Mouse (Mus musculus): ENCODE measurements around the gene Ppid. TPM values are rescaled to one million over a fixed set of nuclear protein-coding genes. Genes with fewer than 3 reads are reported as not detected.

Ppid gene
- 10 to 100 TPM in 1 of 2 experiments, 1 to 10 TPM in 1; 5.1 to 13.8 TPM for polyA plus RNA-seq (2012; fragmentation: generic; extraction: Trizol)

DNA sequence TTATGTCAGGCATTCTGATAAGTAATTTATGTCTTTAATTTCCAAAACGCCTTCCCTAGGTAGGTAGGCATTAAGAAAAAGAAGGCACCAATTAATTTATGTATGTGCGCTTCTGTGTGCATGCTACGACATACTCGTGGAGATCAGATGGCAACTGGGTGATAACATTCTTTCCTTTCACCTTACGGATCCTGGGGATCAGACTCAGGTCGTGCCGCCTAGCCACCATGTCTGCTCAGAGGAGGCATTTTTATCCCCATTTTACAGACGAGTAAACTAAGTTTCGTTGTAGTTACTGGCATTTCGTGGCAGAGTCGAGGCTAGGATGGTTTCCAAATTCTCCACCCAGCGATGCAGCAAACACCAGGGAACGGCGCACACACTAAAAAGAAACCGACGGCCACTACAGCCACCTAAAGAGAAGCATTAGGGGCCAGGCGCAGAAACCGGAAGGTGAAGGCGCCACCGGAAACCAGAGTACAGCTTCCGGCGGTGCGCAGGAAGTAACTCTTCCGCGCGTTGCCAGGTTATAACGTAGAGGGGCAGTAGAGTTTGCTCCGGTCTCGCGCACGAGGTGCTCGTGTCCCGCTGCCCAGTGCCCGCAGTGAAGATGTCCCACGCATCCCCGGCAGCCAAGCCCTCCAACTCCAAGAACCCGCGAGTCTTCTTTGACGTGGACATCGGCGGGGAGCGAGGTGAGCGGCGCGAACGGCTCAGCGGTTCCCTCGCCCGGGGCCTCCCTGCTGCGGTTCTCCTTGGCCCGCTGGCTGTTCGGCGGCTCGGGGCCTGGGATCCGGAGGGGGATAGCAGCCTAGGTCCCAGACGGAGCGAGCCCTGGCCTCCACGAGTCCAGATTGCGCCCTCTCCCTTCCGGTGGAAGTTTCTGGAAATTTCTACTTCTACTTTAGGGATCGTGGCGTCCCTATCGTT is at the start of gene Ppid:
Ppid (plus strand) TSS at position 480 of the 930 bp plus-strand sequence.

GRCm38 (mm10) chr3:79567703-79568362 is 23.3 kb upstream of the Ppid start, which contains the start of gene Fnip2:
Gene Fnip2 (minus strand): TSS chr3:79567796.

DNA sequence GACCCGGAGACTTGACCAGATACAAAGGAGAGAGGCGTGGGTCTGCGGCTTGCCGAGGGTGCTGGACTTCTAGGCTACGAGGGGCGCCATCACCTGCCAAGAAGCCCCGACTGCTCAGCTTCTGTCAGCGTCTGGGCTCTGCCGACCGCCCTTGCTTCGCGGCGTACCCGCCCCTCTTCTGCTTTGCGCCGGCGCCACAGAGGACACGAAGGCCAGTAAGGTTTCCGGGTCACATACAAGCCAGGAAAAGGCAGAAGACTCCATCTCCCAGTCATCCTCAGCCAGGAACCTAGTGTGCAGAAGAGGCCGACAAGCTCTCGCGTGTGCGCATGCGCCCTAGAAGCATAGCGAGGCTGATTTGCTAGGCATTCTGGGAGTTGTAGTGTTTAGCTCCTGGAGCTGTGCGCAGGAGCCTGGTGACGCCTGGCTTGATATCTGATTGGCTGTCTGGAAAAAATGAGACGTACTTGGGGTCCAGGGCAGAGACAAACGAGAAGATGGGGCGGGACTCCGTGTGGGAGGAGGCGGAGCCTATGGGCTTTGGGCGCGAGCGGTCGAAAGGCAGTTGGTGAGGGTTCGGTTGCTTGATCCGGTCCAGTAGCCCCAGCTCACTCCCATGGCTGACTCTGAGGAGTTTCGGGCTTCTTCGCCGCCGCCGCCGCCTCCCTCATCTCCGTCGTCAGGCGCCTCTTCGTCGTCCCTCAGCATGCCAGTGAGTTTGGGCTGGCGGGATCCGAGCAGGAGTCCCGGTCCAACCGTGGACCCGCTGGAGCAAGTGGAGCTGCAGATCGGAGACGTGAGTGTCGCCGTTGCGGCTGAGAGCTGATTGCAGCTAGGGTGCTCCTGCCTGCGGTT is 37.6 kb downstream of the Ppid start, which contains the start of gene 4930579G24Rik:
4930579G24Rik (plus strand) TSS at position 519 of the 855 bp plus-strand sequence.

DNA sequence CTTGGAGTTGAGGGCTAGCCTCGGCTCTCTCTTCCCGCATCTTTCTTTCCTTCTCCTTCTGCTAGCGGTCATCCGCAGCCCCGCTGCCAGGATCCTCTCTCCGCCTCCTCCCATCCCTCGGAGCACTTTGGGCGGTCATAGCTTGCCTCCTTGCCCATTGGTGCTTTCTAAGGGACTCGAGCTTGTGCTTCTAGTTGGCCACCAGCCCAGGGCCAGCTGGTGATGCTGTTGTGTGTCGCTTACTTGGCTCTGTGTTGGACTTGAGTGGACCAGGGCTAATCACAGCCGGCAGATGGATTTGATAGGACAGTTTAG is 38.2 kb downstream of the Ppid start, which contains the start of gene Etfdh:
Etfdh (minus strand) TSS at position 85 of the 315 bp plus-strand sequence.

Other genes with a start within 250 kb of the Ppid start
- 1 to 10 TPM in 1 of 2 experiments, under 1 TPM in 1; 0.21 to 1.4 TPM for gene Fnip2, start 23.5 kb upstream of the Ppid start, polyA plus RNA-seq (2012; fragmentation: generic; extraction: Trizol)
- gene 4930579G24Rik, start 37.7 kb downstream of the Ppid start, polyA plus RNA-seq (2012; fragmentation: generic; extraction: Trizol), result 1 to 10 TPM; 2.7 to 6.3 TPM
- gene Etfdh, start 38.2 kb downstream of the Ppid start, polyA plus RNA-seq (2012; fragmentation: generic; extraction: Trizol), result 10 to 100 TPM in 1 of 2 experiments, 1 to 10 TPM in 1; 1.6 to 18.3 TPM
- not detected for gene Rxfp1, start 146.5 kb downstream of the Ppid start, polyA plus RNA-seq (2012; fragmentation: generic; extraction: Trizol)